Mouse (Mus musculus): ENCODE results near the gene Loxl3. TPM values are rescaled to one million over a fixed set of nuclear protein-coding genes. Genes with fewer than 3 reads are reported as not detected.

Loxl3 gene
- 10.1 and 15.8 TPM in 2 replicates for polyA plus RNA-seq (2012; rRNA removed)

DNA sequence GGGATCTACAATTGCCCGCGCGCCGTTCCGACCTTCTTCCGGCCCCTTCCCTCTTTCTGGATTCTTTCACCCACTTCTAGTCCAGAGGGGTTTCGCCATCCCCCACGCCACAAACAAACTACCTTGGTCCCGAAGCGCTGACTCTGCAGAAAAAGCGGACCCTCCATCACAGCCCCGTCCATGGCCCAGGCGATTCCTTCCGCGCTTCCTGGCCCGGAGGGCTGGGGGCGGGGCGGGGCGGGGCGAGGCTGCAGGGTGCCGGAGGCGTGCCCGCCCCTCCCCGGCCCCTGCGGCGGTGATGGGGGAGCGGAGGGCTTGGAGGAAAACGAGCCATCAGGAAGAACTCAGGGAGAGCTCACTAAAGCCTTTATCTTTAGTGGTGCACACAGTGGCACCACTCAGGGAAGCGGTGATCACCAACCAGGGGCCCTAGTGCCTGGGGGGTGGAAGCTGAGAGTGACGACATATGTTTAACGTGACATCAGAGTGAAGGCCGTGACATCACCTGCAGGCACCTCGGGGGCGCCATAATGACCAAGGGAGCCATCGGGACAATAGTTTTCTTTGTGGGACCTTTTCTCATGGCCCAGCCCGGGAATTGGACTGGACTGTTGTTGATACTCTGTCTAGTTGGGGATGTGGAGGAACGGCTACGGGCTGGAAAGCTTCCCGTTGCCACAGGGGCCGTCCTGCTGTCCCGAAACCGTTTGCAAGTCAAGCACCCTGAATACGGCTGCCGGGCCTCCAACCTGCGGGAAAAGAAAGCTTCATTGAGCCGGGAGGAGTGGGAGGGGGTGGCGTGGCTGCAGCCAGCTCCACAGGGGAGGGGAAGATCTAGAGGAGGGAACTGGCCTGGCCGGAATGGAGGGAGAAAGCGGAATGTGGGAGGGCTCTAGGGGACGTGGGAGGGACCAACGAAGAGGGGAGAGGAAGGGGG, at the start of gene Loxl3, which contains the start of gene Dok1:
Loxl3 (plus strand) TSS at position 925 of the 937 bp plus-strand sequence.
Dok1 (minus strand) TSS at position 223 of the 937 bp plus-strand sequence.

DNA sequence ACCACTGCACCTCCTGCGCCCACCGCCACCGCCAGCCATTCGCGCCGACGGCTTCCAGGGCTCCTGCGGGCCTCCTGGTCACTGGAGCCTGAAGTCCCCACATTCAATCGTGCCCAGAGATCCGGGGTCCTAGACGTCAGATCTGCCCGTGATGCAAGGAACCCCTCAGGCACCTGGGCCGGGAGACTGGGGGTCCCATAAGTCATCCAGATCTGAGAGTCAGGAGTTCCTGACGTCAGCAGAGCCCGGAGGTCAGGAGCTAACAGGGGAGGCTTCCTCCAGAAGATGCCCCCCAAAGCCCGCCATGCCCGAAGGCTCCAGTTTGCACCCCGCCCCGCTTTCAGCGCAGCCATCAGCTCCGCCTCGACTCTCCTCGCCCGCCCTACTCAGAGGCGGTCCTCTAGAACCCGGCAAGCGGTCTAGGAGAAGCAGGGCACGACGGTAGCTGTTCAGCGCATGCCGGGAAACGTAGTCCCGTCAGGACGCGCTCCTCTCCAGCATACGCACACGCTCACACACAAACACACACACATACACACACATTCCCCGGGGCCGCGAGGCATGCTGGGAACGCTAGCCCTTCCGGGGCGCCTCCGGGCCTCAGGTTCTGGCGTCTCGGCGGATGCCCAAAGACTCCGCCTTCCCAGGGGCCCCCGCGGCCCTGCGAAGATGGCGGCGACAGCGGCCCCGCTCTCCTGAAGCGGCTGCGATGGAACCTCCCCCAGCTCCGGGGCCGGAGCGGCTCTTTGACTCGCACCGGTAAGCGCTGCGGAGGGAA, 20.3 kb downstream of the Loxl3 start, which contains the start of gene Aup1:
Aup1 (plus strand) TSS at position 448 of the 778 bp plus-strand sequence.

DNA sequence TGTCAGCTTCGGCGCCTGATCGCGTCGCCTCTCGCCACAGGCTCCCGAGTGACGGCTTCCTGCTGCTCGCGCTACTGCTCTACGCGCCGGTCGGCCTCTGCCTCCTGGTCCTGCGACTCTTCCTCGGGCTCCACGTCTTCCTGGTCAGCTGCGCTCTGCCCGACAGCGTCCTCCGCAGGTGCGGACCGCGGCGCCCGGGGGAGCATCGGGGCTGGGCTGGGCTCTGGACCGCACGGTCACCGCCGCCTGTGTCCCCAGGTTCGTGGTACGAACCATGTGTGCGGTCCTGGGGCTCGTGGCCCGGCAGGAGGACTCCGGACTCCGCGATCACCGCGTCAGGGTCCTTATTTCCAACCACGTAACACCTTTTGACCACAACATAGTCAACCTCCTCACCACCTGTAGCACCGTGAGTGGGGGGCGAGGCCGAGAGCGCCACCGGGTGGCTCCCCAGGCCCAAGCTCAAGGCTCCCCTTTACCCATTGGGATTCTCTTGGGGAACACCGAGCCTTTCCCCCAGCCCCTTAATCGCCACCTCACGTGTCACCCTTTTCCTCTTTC, 21.0 kb downstream of the Loxl3 start, which contains the start of gene Htra2:
Htra2 (minus strand) TSS at position 403 of the 561 bp plus-strand sequence.

DNA sequence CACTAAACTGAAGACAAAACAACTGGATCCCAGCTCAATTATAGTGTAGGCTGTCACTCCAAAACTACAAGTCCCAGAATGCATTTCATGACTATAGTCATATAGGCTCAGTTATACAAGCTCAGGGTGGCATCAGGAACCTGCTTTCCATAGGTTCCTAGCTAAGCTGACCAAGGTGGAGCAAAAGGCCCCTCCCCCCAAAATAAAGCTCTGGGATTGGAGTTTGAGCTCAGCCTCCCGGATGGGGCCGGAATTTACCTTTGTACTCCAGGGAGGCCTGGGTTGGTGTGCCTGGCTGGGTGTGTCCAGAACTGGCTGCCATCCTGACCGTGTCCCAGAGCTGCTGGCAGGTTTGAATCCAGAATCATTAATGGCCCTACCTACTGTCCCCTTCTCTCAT, 23.8 kb downstream of the Loxl3 start, which contains the start of gene Dqx1:
Dqx1 (plus strand) TSS at position 55 of the 400 bp plus-strand sequence.

DNA sequence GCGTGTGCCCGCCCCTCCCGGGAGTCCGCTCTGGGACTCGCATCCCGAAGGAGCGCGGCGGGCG, 36.1 kb downstream of the Loxl3 start, which contains the start of gene Tlx2:
Tlx2 (minus strand) TSS at position 47 of the 64 bp plus-strand sequence.

DNA sequence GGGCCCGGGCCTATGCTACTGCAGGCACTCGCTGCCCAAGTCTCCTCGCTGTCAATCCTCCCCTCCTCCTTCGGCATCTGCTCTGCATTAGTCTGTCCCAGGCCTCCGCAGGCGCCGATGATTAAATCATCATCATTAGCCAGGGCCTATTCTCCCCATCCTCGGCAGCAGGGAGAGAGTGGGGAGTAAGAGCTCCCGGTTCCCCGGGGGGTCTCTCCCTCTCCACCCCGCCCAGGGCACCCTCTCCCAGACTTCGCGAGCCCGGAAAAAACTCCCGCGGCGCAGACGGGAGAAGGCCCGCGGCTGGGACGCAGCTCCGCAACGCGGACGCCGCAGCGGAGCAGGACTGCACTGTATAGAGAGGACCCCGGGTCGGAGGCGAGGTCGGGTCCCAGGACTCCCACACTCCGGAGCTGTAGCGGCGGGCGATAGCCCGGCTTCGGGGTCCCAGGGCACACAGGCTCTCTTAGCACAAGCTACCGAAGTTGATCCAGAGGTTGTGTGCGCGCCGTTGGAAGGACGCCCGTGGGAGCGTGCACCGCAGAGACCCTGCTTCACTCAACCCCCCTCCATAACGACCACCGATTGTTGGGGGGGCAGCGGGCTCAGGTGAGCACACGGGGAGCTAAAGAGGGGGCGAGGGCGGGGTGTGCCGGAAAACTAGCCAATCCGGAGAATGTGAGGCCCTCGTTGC, 43.8 kb downstream of the Loxl3 start, which contains the start of gene Pcgf1:
Pcgf1 (plus strand) TSS at position 240 of the 694 bp plus-strand sequence.

DNA sequence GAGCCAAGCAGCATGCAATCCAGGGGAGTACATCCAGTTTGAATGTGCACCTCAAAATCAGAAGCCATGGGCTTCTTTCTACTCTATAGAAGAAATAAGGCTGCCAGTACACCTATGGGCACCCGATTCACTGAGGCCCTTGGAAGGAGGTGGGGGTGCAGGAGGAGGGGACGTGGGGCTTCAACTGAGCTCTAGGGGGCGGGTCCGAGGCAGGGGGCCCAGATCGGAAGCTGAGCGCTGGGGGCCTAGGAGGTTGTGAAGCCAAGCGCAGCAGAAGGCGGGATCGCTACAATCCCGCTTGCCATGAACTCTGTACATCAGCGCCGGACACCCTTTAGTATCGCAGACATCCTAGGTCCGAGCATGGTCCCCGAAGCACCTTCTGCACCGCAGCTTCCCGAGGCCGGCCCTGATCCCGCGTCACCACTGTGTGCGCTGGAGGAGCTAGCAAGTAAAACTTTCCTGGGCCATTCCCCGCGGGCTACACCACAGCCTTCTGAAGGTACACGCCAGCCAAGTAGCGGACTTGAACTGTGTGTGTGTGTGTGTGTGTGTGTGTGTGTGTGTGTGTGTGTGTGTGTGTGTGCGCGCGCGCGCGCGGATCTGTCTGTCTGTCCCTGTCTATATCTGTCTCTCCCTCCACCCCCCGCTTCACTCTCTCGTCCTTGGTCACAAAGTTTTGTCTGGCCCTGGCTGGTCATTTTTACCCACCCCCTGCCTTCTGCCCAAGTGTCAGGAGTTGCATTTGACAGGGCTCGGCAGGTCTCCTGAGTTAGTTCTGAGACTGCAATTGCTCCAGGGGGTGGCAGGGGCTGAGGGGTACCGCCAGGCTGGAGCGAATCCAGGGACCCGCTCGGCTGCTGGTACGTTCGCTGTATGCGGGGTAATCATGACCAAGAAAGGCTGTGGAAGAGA, 52.4 kb downstream of the Loxl3 start, which contains the start of gene Lbx2:
Lbx2 (plus strand) TSS at position 247 of the 915 bp plus-strand sequence.

DNA sequence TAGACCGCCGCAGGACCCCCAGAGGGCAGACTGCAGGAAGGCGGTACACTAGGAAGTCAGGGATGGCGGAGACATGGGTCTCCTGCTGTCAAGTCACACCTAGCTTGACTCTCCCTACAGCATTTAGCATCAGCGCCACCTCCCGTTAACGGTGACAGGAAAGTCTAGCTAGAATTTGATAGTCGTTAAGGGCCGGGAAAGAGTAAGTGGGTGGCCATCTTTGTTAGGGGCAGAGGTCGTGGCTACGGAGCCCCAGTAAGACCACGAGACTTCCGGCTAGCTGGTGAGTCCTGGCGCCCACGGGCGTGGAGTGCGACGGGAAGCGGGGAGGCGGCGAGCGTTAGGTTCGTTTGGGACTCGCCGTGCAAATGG, 67.3 kb downstream of the Loxl3 start, which contains the start of the genes Ccdc142 and Gm42688:
Ccdc142 (plus strand) TSS at position 286 of the 372 bp plus-strand sequence.
Gm42688 (plus strand) TSS at position 302 of the 372 bp plus-strand sequence.

Other genes starting within 250 kb of the Loxl3 start
- gene Sema4f, start 94.4 kb upstream of the Loxl3 start, polyA plus RNA-seq (2012; rRNA removed): 4.6 and 5.0 TPM in 2 replicates
- gene M1ap, start 87.3 kb upstream of the Loxl3 start, polyA plus RNA-seq (2012; rRNA removed): 0.31 and 1.7 TPM in 2 replicates
- gene Dok1, start 702 bp upstream of the Loxl3 start, polyA plus RNA-seq (2012; rRNA removed): 7.7 and 8.2 TPM in 2 replicates
- 209 and 289 TPM in 2 replicates for gene Aup1, start 20.3 kb downstream of the Loxl3 start, polyA plus RNA-seq (2012; rRNA removed)
- gene Htra2, start 21.1 kb downstream of the Loxl3 start, polyA plus RNA-seq (2012; rRNA removed): 70.4 and 80.9 TPM in 2 replicates
- 2.0 and 3.3 TPM in 2 replicates for gene Dqx1, start 23.7 kb downstream of the Loxl3 start, polyA plus RNA-seq (2012; rRNA removed)
- 4.1 and 7.5 TPM in 2 replicates for gene Tlx2, start 36.1 kb downstream of the Loxl3 start, polyA plus RNA-seq (2012; rRNA removed)
- gene Pcgf1, start 43.7 kb downstream of the Loxl3 start, polyA plus RNA-seq (2012; rRNA removed): 42.4 and 49.1 TPM in 2 replicates
- 0.59 and 1.2 TPM in 2 replicates for gene Lbx2, start 52.2 kb downstream of the Loxl3 start, polyA plus RNA-seq (2012; rRNA removed)
- gene Ccdc142, start 67.4 kb downstream of the Loxl3 start, polyA plus RNA-seq (2012; rRNA removed): 4.1 and 5.1 TPM in 2 replicates
- 4.2 and 4.9 TPM in 2 replicates for gene Gm42688, start 67.4 kb downstream of the Loxl3 start, polyA plus RNA-seq (2012; rRNA removed)
- gene Mrpl53, start 74.9 kb downstream of the Loxl3 start, polyA plus RNA-seq (2012; rRNA removed): 111 and 115 TPM in 2 replicates
- gene Mogs, start 81.3 kb downstream of the Loxl3 start, polyA plus RNA-seq (2012; rRNA removed): 47.3 and 47.7 TPM in 2 replicates
- gene Wbp1, start 87.4 kb downstream of the Loxl3 start, polyA plus RNA-seq (2012; rRNA removed): 201 and 275 TPM in 2 replicates
- gene Ino80b, start 91.3 kb downstream of the Loxl3 start, polyA plus RNA-seq (2012; rRNA removed): 37.2 and 53.1 TPM in 2 replicates
- gene Rtkn, start 101.3 kb downstream of the Loxl3 start, polyA plus RNA-seq (2012; rRNA removed): 72.3 and 77.8 TPM in 2 replicates
- gene Wdr54, start 122.2 kb downstream of the Loxl3 start, polyA plus RNA-seq (2012; rRNA removed): 13.5 and 17.0 TPM in 2 replicates
- 0.57 and 0.73 TPM in 2 replicates for gene 1700003E16Rik, start 122.2 kb downstream of the Loxl3 start, polyA plus RNA-seq (2012; rRNA removed)
- 142 and 229 TPM in 2 replicates for gene Dctn1, start 131.7 kb downstream of the Loxl3 start, polyA plus RNA-seq (2012; rRNA removed)
- gene Slc4a5, start 185.7 kb downstream of the Loxl3 start, polyA plus RNA-seq (2012; rRNA removed): 1.4 and 1.6 TPM in 2 replicates